30 mouse cellular contexts compared by ENCODE assay signal in genomic region chr3:40206326-40206725, GRCm38 (mm10).
A peak's percentile ranks its signal among the peaks of the same experiment; 100 is the strongest.
DNase-seq lines count a peak whose midpoint lies in the region; ATAC-seq and TF ChIP-seq lines count a peak whose summit lies in the region.
"Had no signal": no experiment of that assay in that cellular context is flagged by ENCODE, and none has a peak within 500 bp of the region (broad histone marks: within the 10 kb centered on the region; RNA-seq: fewer than 3 reads in every experiment).

No protein-coding gene starts in this region.

- no peaks in the 10 kb centered on the region for H3K9me3 ChIP-seq in hindbrain, embryonic 11.5 days (ENCODE audit: control insufficient read depth, low read length)
- H3K9me3 ChIP-seq in hindbrain, embryonic 10.5 days: no peaks in the 10 kb centered on the region
- H3K9me3 ChIP-seq: forebrain, embryonic 12.5 days; forebrain, embryonic 15.5 days; G1E; hindbrain, embryonic 13.5 days had no signal

- no peak overlapping the region for H3K9ac ChIP-seq in hindbrain, embryonic 11.5 days (ENCODE audit: low read depth, low read length)
- H3K9ac ChIP-seq: forebrain, embryonic 12.5 days; forebrain, embryonic 15.5 days; heart, embryonic 13.5 days; hindbrain, embryonic 13.5 days had no signal

- WGBS in hindbrain, embryonic 11.5 days: 39% methylated on average over 4 of the region's 4 CpGs
- 54% methylated on average over 4 of the region's 4 CpGs for WGBS in hindbrain, embryonic 10.5 days
- WGBS in cerebellum, adult 2 months: 28% methylated on average over 4 of the region's 4 CpGs

- H3K27ac ChIP-seq in hindbrain, embryonic 11.5 days (ENCODE audit: low read depth, low read length): no peak overlapping the region
- H3K27ac ChIP-seq in hindbrain, embryonic 10.5 days: no peak overlapping the region
- no peak overlapping the region for H3K27ac ChIP-seq in cerebellum, adult 2 months (ENCODE audit: insufficient read depth, low read length)
- H3K27ac ChIP-seq: forebrain, embryonic 12.5 days; forebrain, embryonic 15.5 days; gastrocnemius, adult 2 months; heart, embryonic 13.5 days; hindbrain, embryonic 13.5 days had no signal

- ATAC-seq in hindbrain, embryonic 11.5 days (ENCODE audit: low FRiP score): no peak
- no peak for ATAC-seq in frontal cortex, adult (ENCODE audit: low TSS enrichment)
- ATAC-seq: forebrain, embryonic 15.5 days; hindbrain, embryonic 16.5 days; intestine, postnatal 0 days; Patski had no signal

- H3K4me2 ChIP-seq in hindbrain, embryonic 11.5 days (replicated peaks; ENCODE audit: low read depth, low read length): no peak overlapping the region
- H3K4me2 ChIP-seq: forebrain, embryonic 12.5 days; forebrain, embryonic 15.5 days; heart, embryonic 13.5 days; hindbrain, embryonic 13.5 days had no signal

- TF ChIP-seq POLR2A in cerebellum, adult 2 months (IDR thresholded peaks at IDR 0.05; ENCODE audit: borderline replicate concordance, insufficient read depth, low read length): no peak

- peak; percentile 5 for DNase-seq in hindbrain, embryonic 11.5 days (ENCODE audit: low spot score)
- DNase-seq in hindbrain, embryonic 10.5 days (ENCODE audit: low spot score): no peak
- DNase-seq in embryo, embryonic 10 days (ENCODE audit: low spot score): peak; percentile 15
- DNase-seq in embryo, embryonic 9.5 days (ENCODE audit: extremely low spot score): peak; percentile 7
- peak; percentile 8 for DNase-seq in forelimb bud, embryonic 11.5 days (ENCODE audit: low read depth, low spot score)
- DNase-seq in thymus, adult 18-20 months: no peak
- DNase-seq in cerebellum, adult 2 months: no peak
- DNase-seq: adrenal gland, adult 2 months; adrenal gland, postnatal 14 days; B cell, adult 2 months; cerebellum, adult 11-12 months; cerebellum, adult 9-10 months; cerebellum, postnatal 14 days; gastrocnemius, adult 2 months; gastrocnemius, postnatal 25 days; heart, adult 18-20 months; heart, postnatal 14 days; heart, postnatal 4 days; kidney, adult 2 months had no signal

- no peak overlapping the region for H3K4me3 ChIP-seq in hindbrain, embryonic 11.5 days (ENCODE audit: low read depth, low read length)
- no peak overlapping the region for H3K4me3 ChIP-seq in hindbrain, embryonic 10.5 days
- no peak overlapping the region for H3K4me3 ChIP-seq in cerebellum, adult 2 months (replicated peaks; ENCODE audit: insufficient read depth, low read depth, low read length)
- H3K4me3 ChIP-seq: erythroblast, embryonic 14.5 days; forebrain, embryonic 12.5 days; forebrain, embryonic 15.5 days; gastrocnemius, adult 2 months; heart, embryonic 13.5 days; hindbrain, embryonic 13.5 days had no signal

- H3K27me3 ChIP-seq in hindbrain, embryonic 11.5 days (ENCODE audit: control insufficient read depth, insufficient read depth, low read length): no peaks in the 10 kb centered on the region
- no peaks in the 10 kb centered on the region for H3K27me3 ChIP-seq in hindbrain, embryonic 10.5 days (ENCODE audit: insufficient read depth, poor library complexity, severe bottlenecking)
- no peaks in the 10 kb centered on the region for H3K27me3 ChIP-seq in cerebellum, adult 2 months (ENCODE audit: control insufficient read depth, insufficient read depth, low read length)
- H3K27me3 ChIP-seq: CH12.LX; forebrain, embryonic 12.5 days; forebrain, embryonic 15.5 days; heart, embryonic 13.5 days; hindbrain, embryonic 13.5 days had no signal

- H3K4me1 ChIP-seq in hindbrain, embryonic 11.5 days (replicated peaks; ENCODE audit: control insufficient read depth, insufficient read depth, low read length): no peaks in the 10 kb centered on the region
- peaks cover 11% of the 10 kb centered on the region for H3K4me1 ChIP-seq in hindbrain, embryonic 10.5 days (replicated peaks)
- no peaks in the 10 kb centered on the region for H3K4me1 ChIP-seq in cerebellum, adult 2 months (ENCODE audit: control insufficient read depth, insufficient read depth, low read length)
- H3K4me1 ChIP-seq: forebrain, embryonic 12.5 days; forebrain, embryonic 15.5 days; heart, embryonic 13.5 days; hindbrain, embryonic 13.5 days had no signal

- no peaks in the 10 kb centered on the region for H3K36me3 ChIP-seq in hindbrain, embryonic 11.5 days (ENCODE audit: control insufficient read depth, insufficient read depth, low read length)
- H3K36me3 ChIP-seq in hindbrain, embryonic 10.5 days: no peaks in the 10 kb centered on the region
- H3K36me3 ChIP-seq: forebrain, embryonic 12.5 days; forebrain, embryonic 15.5 days; G1E; heart, embryonic 13.5 days; hindbrain, embryonic 13.5 days had no signal

- TF ChIP-seq CTCF in cerebellum, adult 2 months (IDR thresholded peaks at IDR 0.05; ENCODE audit: borderline replicate concordance, insufficient read depth, low read depth, low read length): no peak

Comparison
In these comparisons a context has a peak if more than half of its experiments do, and no peak if none do; other contexts are left out.
1. DNase-seq: peak in hindbrain, embryonic 11.5 days (single experiment), embryo, embryonic 10 days (single experiment), embryo, embryonic 9.5 days (single experiment) and forelimb bud, embryonic 11.5 days (single experiment); none in hindbrain, embryonic 10.5 days (single experiment), thymus, adult 18-20 months (0 of 2) and cerebellum, adult 2 months (0 of 2).